Mouse (Mus musculus) cerebellum, adult 2 months (tissue): ENCODE measurements around the gene Mtmr3.

Experiments
- CTCF ChIP-seq: fragments of 200-500 bp; IDR thresholded peaks from 2 replicates; pipeline ENCODE4 v1.5.1; 2011; ENCODE audit warnings: low read depth, mild to moderate bottlenecking, control low read depth, low read length, moderate library complexity, borderline replicate concordance; ENCODE audit not compliant: insufficient read depth
- POLR2A ChIP-seq: fragments of 200-500 bp; IDR thresholded peaks from 2 replicates; pipeline ENCODE4 v1.6.1; 2011; ENCODE audit warnings: low read length, control low read depth, borderline replicate concordance; ENCODE audit not compliant: insufficient read depth

GRCm38 (mm10) chr11:4500826-4501225 lies 93.8 kb downstream of the Mtmr3 start:
- TF ChIP-seq POLR2A (no peak), CTCF (peak; percentile 66; the same call in 1 of the 2 replicates)
